In the genomic region with DNA sequence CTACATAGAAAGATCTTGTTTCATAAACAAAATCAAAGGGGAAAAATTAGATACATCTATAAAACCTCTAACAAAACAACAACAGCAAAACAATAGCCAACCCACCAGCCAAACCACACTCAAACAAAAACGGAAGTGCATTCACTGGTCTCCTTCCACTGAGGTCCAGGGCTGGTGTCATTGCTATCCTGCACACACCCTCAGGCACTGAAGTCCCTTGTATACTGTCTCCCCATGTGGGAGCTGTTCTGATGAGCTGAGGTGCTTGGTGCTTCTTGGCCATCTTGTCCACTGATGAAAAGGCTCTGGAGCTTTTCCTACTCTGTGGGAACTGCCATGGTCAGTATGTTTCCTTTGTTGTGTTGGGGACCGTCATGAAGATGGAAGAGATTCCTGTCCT, we compare ENCODE assay signal across 24 mouse cellular contexts.
"Had no signal": no experiment of that assay in that cellular context is flagged by ENCODE, and none has a peak within 500 bp of the region (broad histone marks: within the 10 kb centered on the region; RNA-seq: fewer than 3 reads in every experiment).

No protein-coding gene starts in this region.

- H3K4me2 ChIP-seq: embryonic facial prominence, embryonic 12.5 days; embryonic facial prominence, embryonic 13.5 days; embryonic facial prominence, embryonic 15.5 days; forebrain, embryonic 12.5 days; forebrain, embryonic 13.5 days; forebrain, embryonic 15.5 days had no signal

- H3K4me3 ChIP-seq: embryonic facial prominence, embryonic 10.5 days; embryonic facial prominence, embryonic 12.5 days; embryonic facial prominence, embryonic 13.5 days; embryonic facial prominence, embryonic 15.5 days; erythroblast, embryonic 14.5 days; forebrain, embryonic 10.5 days; forebrain, embryonic 12.5 days; forebrain, embryonic 13.5 days; forebrain, embryonic 15.5 days; gastrocnemius, adult 2 months; heart, adult 2 months had no signal

- DNase-seq: cerebellum, adult 9-10 months; cerebellum, adult 9-11 months; cerebellum, postnatal 10 days; cerebellum, postnatal 14 days; cerebellum, postnatal 25 days; cerebellum, postnatal 36 days; embryo, embryonic 11 days; forebrain, postnatal 0 days; gastrocnemius, postnatal 10 days; gastrocnemius, postnatal 14 days; gastrocnemius, postnatal 25 days; gastrocnemius, postnatal 36 days; heart, adult 18-20 months; heart, adult 2 months had no signal

- H3K36me3 ChIP-seq: embryonic facial prominence, embryonic 10.5 days; embryonic facial prominence, embryonic 12.5 days; embryonic facial prominence, embryonic 13.5 days; embryonic facial prominence, embryonic 15.5 days; forebrain, embryonic 10.5 days; forebrain, embryonic 12.5 days; forebrain, embryonic 15.5 days had no signal

- H3K27me3 ChIP-seq: embryonic facial prominence, embryonic 12.5 days; embryonic facial prominence, embryonic 13.5 days; embryonic facial prominence, embryonic 15.5 days; forebrain, embryonic 12.5 days; forebrain, embryonic 13.5 days; forebrain, embryonic 15.5 days had no signal
